Mouse (Mus musculus) spleen, adult 12 weeks (tissue): Measurements from ENCODE around the gene 4930415L06Rik.

Experiments
- DNase-seq: peaks from one replicate; pipeline ENCODE4 v3.0.0; 2022; ENCODE audit warnings: low spot score

4930415L06Rik gene

DNA sequence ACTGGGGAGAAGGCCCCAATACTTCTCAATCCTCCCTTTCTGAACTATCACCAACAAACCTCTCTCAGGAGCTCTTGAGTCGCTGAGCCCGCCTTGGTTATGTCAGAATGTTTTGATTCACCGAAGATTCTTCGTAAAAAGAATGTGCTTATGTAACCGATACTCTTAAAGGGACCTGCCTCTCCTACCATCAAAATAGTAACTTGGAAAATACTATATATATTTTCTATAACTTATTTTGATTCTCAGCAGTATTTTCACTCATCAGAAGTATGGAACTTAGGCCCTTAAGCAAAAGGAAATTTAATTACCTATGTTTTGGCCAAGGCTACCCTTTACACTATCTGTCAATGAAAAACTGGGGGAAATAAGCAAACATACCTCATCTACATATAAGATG, at the start of gene 4930415L06Rik:
Gene 4930415L06Rik (minus strand): TSS at position 101 of the 400 bp plus-strand sequence.
- DNase-seq, result no peak

- DNase-seq, result no peak
Observed at GRCm38 (mm10) chrX:89978621-89979020, 46.0 kb upstream of the 4930415L06Rik start.

- DNase-seq, result no peak
Observed at GRCm38 (mm10) chrX:89904871-89905270, 27.8 kb downstream of the 4930415L06Rik start.
